Mouse (Mus musculus): ENCODE data around the gene 4930452B06Rik.
"Not testable (repeated sequence)": the region's sequence is repeated elsewhere in the genome, so short reads cannot be mapped to it uniquely, and the experiment has no call there.

4930452B06Rik gene

DNA sequence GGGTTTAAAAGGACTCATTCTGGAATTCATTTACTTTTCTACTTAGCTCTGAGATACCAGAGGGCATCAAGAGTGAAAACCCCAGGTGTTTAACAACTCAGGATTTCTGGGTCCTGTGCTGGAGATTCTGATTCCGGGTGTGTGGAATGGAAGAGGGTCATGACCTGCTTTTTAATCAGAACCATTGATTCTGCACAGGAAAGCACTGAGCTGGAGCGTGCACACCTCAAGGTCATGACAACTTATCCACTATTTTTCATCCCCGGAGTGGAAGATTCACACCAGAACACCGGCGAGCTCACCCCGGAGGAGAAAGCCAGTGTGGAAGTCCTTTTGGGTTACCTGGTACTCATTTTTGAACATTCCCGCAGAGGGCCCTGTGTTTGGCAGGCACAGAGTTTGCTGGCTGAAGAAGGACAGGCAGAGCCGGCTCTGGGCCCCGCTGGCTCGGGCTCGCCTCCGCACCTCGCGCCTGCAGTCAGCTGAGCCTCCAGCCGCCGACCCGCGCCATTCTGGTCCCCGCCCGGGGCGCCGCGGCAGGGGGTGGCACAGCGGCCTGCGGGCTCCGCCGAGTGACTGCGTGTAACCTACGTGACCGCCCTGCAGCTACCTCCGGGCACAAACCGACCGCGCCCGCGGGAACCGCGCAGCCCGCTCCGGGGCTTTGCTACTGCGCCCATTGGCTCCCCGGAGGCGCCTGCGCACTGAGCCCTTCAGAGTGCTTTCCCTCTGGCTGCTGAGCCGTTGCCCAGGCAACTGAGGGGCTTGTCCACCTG, at the start of gene 4930452B06Rik:
TSS of gene 4930452B06Rik (minus strand) at position 605 of the 776 bp plus-strand sequence.
- no peak for DNase-seq (ENCODE audit: low read depth, low spot score)

DNA sequence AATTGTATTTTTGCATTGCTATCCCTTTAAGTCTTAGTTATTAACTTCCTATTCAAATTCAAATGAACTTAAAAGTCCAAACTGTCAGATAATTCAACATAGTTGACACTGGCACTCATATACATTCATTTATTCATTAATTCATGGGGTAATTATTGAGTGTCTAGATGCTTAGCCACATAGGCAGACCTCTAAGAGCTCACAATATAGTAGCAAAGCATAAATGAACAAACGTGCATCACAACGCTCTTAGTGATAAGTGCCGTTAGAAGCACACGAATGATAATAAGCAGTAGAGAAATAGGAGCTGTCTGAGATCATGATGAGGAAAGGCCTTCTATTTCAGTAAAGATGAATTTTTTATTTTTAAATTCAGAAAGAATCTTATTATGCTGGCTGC, 46.6 kb upstream of the 4930452B06Rik start:
- no peak for DNase-seq (ENCODE audit: low read depth, low spot score)

DNA sequence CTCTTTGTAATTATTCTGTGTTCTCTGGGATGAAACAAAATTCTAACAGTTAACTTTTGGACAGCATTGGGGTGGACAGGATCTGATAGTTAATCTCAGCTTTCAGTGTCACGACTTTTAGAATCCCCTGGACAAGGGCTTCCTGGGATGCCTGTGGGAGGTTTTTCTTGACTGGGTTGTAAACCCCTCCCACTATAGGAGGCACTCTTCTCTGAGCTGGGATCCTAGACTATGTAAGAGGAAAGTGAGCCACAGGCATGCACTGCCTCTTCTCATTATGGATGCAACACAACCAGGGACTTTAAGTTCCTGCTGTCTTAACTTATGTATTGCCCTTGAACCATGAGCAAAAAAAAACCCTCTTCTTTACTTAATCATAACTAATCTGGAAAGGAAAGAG, 23.4 kb upstream of the 4930452B06Rik start:
- DNase-seq (ENCODE audit: low read depth, low spot score) = no peak

DNA sequence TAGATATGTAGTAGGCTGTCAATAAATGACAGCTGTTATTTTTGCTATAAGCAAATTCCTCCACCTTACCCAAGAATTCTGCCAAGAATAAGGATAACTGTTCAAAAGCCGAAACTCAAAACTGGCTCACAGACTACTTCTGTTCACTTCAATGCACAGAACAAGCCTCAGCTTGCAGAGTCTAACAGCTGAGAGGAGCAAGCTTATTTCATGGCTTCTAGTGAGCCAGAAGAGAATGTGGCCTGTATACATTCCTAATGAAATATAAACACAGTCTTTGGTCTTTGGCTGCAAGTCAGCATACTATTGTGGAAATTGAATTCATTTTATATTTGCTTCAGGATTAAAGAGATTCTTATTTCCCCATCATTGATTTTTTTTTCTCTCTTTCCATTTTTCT, 22.4 kb upstream of the 4930452B06Rik start:
- no peak for DNase-seq (ENCODE audit: low read depth, low spot score)

DNA sequence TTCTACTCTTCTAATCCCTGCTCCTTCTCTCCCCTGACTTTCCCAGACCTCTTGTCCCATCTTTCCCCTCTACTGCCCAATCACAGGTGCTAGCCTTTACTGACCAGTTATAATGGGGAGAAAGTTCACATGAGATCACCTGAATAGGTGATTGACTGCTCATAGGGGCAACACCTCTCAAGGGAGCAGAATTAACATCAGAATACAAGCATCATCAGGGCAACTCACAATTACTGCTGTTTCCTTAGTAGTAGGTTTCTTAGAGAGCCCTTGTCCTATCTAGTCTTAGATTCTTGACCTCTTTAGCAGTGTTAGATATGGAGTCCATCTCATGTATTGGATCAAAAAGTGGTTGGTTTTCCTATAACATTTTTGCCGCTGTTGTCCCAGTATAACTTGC, 20.1 kb upstream of the 4930452B06Rik start:
- no peak for DNase-seq (ENCODE audit: low read depth, low spot score)

DNA sequence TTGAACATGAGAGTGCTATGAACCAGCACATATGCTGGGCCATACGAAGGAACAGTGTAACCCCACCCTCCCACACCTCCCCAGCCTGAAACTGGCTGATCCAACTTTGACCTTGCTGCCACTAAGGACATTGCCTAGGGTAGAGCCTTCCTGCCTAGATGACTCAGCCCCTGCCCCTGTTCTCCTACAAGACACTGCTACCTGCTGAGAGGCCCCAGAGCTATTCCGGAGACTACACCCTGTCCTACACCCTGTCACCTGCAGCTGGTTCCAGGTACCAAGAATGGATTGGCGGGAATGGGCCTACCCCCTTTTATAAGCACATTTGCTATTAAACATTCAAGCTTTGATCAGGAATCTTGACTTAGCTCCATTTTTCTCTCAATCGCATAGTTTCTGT, 13.9 kb upstream of the 4930452B06Rik start:
- no peak for DNase-seq (ENCODE audit: low read depth, low spot score)

DNA sequence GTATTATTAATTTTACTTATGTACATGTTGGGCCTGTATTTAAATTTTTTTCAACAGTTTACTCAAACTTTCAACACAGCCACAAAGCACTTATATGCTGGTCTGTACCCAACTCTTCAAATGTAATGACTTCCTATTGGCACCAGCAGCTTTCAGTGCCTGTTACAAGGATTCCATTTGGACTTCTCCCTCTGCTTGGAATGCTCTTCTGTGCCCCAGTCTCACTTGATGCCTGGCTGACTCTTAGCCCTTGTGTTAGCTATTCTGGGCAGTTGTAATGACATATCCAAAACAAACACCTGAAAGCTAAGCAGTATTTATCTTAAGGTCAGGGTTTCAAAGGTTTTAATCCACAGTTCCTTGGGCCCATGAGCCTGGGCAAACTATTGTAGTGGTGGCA, 5.7 kb downstream of the 4930452B06Rik start:
- no peak for DNase-seq (ENCODE audit: low read depth, low spot score)

DNA sequence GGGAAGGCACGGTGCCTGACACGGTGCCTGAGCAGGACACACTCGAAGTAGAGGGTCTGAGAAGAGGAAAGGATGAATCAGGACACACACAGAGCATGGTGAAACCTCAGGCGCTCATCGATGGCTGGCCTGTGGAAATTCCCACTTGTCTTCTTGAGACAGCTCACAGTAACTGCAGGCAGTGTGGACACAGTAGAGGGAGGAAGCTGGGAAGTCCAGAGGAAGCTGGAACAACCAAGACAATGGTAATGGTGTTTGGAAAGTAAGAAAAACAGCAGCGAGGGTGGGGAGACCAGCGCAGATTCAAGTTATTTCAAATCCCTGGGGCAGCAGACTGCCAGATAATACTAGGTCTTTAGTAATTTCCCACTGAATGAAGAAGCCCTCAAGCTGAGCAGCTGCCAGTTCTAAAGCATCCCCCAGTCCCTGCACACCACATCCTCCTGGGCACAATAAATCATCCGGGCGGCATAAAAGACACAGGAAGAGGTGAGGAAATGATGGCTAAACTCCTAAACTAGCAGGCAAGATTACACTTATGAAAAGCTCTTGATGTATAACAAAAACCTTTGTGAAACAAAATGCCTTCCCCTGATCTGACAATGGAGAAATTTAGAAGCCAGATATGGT, 24.3 kb downstream of the 4930452B06Rik start:
- DNase-seq (ENCODE audit: low read depth, low spot score) = no peak

DNA sequence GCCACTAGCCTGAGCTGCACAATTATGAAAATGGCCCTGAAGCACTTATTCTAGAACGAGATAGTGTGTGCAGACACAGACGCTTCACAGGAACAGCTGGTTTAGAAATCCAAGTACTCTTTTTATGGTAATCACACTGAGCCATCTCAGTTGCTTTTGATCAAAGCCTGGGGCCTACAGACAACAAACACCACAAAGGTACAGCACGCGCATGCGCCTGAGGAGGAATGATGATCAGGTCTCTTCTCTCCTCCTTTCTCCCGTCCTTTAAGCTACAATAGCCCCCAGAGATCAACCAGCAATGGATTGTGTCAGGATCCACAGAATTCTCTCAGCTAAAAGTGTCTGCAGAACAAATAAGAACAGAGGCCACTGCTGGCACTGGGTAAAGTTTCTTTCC, 33.8 kb downstream of the 4930452B06Rik start:
- DNase-seq (ENCODE audit: low read depth, low spot score) = no peak

DNA sequence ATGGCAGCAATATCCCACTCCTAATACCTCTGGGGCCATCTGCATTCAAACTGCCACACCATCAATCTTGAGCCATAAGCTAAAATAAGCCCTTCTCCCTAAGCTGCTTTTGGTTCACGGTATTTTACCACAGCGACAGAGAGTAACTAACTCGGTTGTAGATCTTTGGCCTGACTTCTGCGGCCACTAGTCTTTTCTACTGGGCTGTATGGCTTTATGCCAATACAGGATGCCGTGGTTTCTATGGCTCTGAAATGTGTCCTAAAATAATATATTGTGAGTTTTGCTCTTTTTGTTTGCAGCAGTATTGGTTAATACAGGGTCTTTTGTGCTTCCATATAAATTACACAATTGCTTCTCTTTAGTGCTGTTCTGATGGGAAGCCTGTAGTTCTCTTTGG, 37.6 kb downstream of the 4930452B06Rik start:
- DNase-seq (ENCODE audit: low read depth, low spot score) = no peak

DNA sequence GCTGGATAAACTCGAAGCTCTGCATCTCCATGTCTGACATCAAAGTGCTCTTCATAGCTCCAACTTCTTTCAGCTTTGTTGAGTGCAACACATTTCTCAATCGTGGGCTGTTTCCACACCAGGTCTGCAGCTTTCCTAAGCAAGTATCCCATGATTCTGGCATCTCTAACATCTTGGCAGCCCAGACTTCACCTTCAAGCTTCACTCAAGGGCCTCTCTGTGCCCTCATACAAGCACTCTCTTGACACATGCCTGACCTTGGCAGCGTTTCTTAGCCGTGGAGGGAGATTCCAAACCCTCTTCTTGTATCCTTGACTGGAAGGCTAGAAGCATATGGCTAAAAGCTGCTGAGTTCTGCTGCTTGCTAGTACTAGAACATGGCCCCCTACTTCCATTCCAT, 38.6 kb downstream of the 4930452B06Rik start:
- DNase-seq (ENCODE audit: low read depth, low spot score) = no peak

DNA sequence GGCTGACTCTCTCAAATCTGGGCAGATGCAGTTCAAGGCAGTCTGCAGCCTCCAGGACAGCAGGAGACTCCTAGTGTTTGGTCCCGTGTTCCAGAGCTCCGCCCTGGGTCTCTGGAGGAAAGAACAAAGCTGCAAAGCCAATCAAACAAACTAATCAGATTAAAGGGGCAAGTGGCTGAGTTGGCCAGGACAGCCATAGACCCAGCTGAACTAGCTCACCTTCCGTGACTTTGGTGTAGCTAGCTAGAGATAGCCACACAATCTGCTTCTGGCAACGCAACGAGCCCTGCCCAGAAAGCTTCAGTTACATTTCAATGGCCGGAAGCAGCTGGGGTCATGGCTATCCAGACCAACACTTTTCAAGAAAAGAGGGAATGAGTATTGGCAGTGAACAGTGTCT, 44.9 kb downstream of the 4930452B06Rik start:
- DNase-seq (ENCODE audit: low read depth, low spot score) = no peak

DNA sequence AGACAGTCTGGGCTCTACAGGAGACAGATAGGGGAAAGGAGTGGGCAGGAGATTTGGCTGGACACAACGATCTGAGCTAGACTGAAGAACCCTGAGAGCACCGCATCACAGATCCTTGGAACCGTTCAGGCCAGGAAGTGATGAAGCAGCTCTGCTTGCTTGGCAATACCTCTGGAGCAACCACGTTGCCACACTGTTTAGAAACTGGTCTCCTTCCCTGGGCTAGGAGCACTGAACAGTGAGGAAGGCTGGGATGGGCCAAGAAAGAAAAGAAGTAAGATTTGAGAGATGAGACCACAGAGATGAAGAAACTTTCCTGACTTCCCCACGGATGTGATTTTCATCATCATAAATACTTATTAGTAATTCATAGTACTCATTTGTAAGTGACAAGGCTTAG, 45.5 kb downstream of the 4930452B06Rik start:
- DNase-seq (ENCODE audit: low read depth, low spot score) = no peak

DNA sequence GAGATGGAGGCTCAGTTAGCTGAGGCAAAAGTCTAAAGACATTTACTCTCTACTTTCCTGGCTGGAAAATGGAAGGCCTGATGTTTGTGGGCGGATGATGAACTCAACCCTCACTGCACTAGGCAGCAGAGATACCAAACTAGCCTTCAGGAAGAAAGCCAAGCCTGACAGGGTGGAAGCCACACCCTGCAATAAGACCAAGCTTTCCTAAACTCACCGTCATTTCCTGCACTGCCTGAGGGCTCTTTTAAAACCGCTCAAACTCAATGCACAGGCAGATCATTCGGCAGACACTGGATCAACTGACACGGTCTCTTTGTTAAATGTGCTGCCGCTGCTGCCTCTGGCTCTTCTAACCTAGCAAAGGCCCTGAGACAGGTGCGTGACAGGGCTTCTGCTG, 50.4 kb downstream of the 4930452B06Rik start:
- no peak for DNase-seq (ENCODE audit: low read depth, low spot score)

DNA sequence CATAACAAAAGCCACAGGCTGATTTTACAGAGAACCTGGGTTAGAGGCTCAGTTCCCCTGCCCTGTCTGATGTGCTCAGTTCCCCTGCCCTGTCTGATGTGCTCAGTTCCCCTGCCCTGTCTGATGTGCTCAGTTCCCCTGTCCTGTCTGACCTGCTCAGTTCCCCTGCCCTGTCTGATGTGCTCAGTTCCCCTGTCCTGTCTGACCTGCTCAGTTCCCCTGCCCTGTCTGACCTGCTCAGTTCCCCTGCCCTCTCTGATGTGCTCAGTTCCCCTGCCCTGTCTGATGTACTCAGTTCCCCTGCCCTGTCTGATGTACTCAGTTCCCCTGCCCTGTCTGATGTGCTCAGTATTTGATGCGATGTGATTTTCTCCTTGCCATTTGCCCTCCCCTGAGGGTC, 51.6 kb downstream of the 4930452B06Rik start:
- DNase-seq (ENCODE audit: low read depth, low spot score) = not testable (repeated sequence)

DNA sequence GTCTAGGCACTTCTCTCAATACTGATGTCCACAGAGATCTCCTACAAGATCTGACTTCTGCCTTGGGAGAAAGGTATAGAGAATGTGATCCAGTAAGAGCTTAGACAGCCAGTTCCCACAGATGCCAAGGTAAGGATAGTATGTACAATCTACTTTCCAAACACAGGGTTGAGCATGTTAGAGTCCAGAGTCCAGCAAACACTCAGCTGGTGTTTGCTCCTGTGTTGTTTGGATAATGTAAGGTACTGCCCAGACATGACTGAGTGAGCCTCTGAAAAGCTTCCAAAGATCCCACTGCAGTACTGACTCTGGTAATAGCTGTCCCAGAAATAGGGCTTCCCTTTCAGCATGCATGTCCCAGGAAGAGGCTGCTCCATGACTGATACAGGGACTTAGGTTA, 54.0 kb downstream of the 4930452B06Rik start:
- no peak for DNase-seq (ENCODE audit: low read depth, low spot score)

DNA sequence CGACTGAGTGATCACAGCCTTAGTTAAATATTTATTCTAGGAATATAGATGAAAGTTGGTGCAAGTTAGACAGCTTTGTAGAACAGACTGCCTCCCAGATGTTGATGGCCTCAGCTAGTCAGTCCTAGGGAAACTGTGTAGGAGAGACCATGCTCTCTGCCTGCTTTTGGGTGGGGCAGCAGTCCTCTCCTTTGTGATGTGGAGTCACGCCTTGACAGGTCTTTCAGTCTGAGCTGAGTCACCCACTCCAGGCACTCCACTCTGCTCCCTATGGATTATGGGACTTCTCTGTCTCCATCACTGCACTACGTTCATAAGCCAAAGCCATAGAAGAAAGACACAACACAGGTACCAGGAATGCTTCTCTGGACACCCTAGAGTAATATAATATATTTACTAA, 55.9 kb downstream of the 4930452B06Rik start:
- DNase-seq (ENCODE audit: low read depth, low spot score) = no peak

DNA sequence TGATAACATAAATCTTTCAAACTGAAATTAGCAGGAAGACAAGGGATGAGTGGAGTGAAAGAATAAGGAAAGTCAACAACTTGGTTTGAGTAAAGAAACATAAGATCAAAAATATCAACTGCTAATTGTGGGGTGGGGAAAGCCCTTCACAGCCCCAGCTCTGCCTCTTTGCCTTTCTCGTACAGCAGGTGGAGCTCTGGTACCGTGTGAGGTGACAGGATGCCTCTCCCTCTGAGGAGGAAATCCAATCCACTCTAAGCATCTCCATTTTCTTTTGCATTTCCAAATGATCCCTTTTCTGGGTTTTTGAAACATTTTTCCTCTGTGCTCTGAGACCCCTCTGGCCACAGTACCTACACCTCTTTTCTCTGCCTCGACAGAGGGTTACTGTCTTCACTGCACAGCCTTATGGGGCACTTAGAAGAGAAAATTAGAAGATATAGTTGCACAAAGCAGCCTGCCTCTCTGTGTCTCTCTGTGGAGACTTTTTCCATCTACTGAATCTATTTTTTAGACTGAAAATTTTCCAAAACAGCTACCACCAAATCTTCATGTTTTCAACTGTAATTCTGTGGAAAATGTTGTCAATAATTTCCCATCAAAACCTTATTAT, 57.4 kb downstream of the 4930452B06Rik start:
- no peak for DNase-seq (ENCODE audit: low read depth, low spot score)

DNA sequence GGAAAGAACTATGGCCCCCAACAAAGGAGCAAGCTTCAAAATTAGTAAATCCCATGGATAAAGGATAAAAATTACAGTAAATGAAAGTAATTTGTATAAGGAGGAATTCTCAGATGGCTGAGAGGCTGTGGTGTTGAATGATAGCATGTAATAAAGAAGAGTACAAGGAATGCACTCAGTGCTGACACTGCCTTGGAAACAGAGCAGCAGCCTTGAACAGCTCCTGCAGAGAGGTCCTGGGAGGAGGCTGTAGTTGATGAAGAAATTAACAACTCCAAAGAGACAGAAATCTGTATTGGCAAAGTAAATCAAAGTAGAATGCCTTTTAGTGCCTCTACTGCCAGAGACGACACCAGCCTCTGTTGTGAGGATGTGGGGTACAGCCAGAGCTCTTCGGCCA, 61.1 kb downstream of the 4930452B06Rik start:
- DNase-seq (ENCODE audit: low read depth, low spot score) = no peak

DNA sequence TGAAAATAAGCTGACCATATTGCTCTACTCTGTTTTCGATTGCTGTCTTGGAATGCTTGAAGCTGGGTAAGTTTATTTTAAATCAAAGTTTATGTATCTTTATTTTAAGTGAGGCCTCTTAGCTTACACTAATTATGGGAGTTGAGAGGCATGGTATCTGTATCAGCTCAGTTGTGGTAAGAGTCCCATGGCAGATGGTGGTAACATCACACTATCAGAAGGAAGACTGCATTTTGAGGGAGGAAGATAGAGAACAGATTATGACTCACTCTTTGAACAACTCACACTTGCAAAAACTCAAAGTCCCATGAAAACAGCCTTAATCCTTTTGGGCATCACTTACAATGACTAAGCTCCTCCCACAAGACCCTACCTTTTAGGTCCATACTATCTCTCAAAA, 81.0 kb downstream of the 4930452B06Rik start:
- DNase-seq (ENCODE audit: low read depth, low spot score) = no peak

DNA sequence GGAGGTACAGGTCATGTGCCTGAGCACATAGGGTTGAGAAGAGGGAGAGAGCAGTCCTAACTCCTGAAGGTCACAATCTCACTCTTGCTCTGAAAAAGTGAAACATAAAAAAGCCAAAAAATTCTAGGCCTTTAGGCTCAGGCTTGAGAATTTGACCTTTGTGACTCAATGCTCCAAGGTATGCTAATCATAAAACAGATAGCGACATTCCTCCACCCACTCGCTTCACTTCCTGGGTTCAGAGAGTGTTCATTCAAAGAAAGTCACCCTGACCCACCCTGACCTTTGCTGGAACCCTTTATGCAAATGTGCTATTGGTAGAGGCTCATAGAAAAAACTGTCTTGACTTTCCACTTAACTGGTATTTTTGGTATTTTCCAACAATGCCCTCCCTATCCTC, 115.0 kb downstream of the 4930452B06Rik start:
- not testable (repeated sequence) for DNase-seq (ENCODE audit: low read depth, low spot score)

DNA sequence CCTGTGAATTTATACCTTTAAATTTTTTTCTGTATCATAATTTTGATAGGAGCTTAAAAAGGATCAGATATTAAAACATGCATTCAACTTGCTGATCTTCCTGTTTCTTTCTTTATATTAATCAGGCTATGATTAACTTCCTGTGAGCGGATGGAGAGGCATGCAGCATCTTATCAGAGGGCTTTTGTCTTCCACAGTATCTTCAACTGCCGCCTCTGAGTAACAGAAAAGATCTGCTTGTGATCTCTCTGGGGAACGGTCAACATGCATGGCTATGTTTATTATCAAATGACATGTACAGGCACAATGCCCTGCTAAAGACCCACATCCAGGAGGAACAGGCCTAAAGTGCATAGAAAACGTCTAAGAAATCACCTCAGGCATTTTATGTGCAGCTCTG, 116.9 kb downstream of the 4930452B06Rik start:
- no peak for DNase-seq (ENCODE audit: low read depth, low spot score)

DNA sequence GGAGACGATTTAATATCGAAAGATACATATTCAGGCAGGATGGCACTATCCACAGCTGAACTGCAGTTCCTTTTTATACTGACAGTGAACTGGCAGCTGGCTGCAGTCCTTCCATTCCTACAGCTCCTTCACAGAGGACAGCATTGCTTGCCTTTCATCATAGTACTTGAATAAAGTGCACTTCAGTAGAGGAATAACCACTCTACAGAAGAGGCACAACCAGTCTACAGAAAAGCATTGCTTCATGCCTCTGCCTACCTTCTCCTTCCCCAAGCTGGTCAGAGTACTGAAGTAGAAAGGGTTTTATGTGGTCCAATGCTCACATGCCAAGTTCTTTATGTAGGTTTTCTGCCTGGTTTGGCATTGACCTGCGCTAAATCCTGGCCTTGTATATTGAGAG, 130.0 kb downstream of the 4930452B06Rik start:
- no peak for DNase-seq (ENCODE audit: low read depth, low spot score)

All from c-Kit-negative CD71-positive TER-119-positive erythroid progenitor cells, embryonic 14.5 days (primary cell).